Mouse (Mus musculus): ENCODE measurements around the gene Adgra3. TPM values are rescaled to one million over a fixed set of nuclear protein-coding genes. Genes with fewer than 3 reads are reported as not detected.

Adgra3 gene
- total RNA-seq, 1 experiment, result 59.2 TPM

- in situ Hi-C loops (cut with MboI; ENCODE audit: low sequenced_read_pairs in 2 of 2, unreplicated experiment in 2 of 2), result no loop called here
- TF ChIP-seq ZNF384 (IDR thresholded peaks at IDR 0.05; ENCODE audit: low read depth, low read length), result no peak
- no peak for TF ChIP-seq ZC3H11A (IDR thresholded peaks at IDR 0.05; ENCODE audit: borderline replicate concordance, low read depth, low read length)
- no peak for TF ChIP-seq MAFK (IDR thresholded peaks at IDR 0.05; ENCODE audit: insufficient read depth, low read depth, low read length)
- TF ChIP-seq HCFC1 (IDR thresholded peaks at IDR 0.05; ENCODE audit: borderline replicate concordance, insufficient read depth, low read length), result no peak
- H3K4me1 ChIP-seq (ENCODE audit: control insufficient read depth in 2 of 2, insufficient read depth in 2 of 2, low read length in 2 of 2, poor library complexity in 1 of 2), result no peaks in the 10 kb centered on the region
- DNase-seq (ENCODE audit: low read depth, low spot score), result no peak
- H3K27ac ChIP-seq (ENCODE audit: insufficient read depth, low read depth, low read length, poor library complexity, severe bottlenecking), result no peak overlapping the region
- no peaks in the 10 kb centered on the region for H3K9me3 ChIP-seq (ENCODE audit: control insufficient read depth, insufficient read depth, low read depth, low read length)
- no peaks in the 10 kb centered on the region for H3K36me3 ChIP-seq (ENCODE audit: control insufficient read depth, insufficient read depth, low read length, poor library complexity, severe bottlenecking)
- H3K9ac ChIP-seq (ENCODE audit: insufficient read depth, low read depth, low read length, poor library complexity, severe bottlenecking), result no peak overlapping the region
- no peak overlapping the region for H3K4me3 ChIP-seq (ENCODE audit: insufficient read depth in 1 of 2, low read depth in 1 of 2, low read length in 2 of 2, poor library complexity in 1 of 2, severe bottlenecking in 1 of 2)
Observed at GRCm38 (mm10) chr5:50015147-50015697, 43.6 kb downstream of the Adgra3 start.

- no peaks in the 10 kb centered on the region for H3K9me3 ChIP-seq (ENCODE audit: control insufficient read depth, insufficient read depth, low read depth, low read length)
- no peak overlapping the region for H3K9ac ChIP-seq (ENCODE audit: insufficient read depth, low read depth, low read length, poor library complexity, severe bottlenecking)
- H3K36me3 ChIP-seq (ENCODE audit: control insufficient read depth, insufficient read depth, low read length, poor library complexity, severe bottlenecking), result no peaks in the 10 kb centered on the region
- TF ChIP-seq HCFC1 (IDR thresholded peaks at IDR 0.05; ENCODE audit: borderline replicate concordance, insufficient read depth, low read length) (no peak), ZC3H11A (IDR thresholded peaks at IDR 0.05; ENCODE audit: borderline replicate concordance, low read depth, low read length) (no peak), MAFK (IDR thresholded peaks at IDR 0.05; ENCODE audit: insufficient read depth, low read depth, low read length) (no peak), CHD2 (IDR thresholded peaks at IDR 0.05; ENCODE audit: low read depth, low read length) (no peak), ZNF384 (IDR thresholded peaks at IDR 0.05; ENCODE audit: low read depth, low read length) (no peak)
- in situ Hi-C loops (cut with MboI; ENCODE audit: low sequenced_read_pairs in 2 of 2, unreplicated experiment in 2 of 2), result no loop called here
- no peak overlapping the region for H3K4me3 ChIP-seq (ENCODE audit: insufficient read depth in 1 of 2, low read depth in 1 of 2, low read length in 2 of 2, poor library complexity in 1 of 2, severe bottlenecking in 1 of 2)
- H3K4me1 ChIP-seq (ENCODE audit: control insufficient read depth in 2 of 2, insufficient read depth in 2 of 2, low read length in 2 of 2, poor library complexity in 1 of 2), result no peaks in the 10 kb centered on the region
- no peak for DNase-seq (ENCODE audit: low read depth, low spot score)
- no peak overlapping the region for H3K27ac ChIP-seq (ENCODE audit: insufficient read depth, low read depth, low read length, poor library complexity, severe bottlenecking)
Observed at GRCm38 (mm10) chr5:50014658-50015057, 44.1 kb downstream of the Adgra3 start.

DNA sequence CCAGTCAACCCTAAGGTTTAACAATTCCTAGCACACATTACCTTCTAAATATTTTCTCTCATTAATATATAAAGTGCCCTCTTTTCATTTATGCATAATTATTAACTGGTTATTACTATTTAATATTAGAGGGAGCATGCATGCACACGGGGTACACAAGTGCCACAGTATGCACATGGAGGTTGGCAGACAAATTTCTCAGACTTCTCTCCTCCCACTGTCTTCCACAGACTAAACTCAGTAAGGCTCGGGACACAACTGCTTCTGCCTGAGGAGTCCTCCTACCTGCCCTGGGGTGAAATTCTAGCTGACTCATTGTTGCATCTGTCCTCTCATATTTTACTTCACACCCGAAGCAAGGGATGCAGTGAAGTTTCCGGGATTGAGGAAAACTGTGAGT, 44.8 kb downstream of the Adgra3 start:
- H3K9ac ChIP-seq (ENCODE audit: insufficient read depth, low read depth, low read length, poor library complexity, severe bottlenecking), result no peak overlapping the region
- TF ChIP-seq ZC3H11A (IDR thresholded peaks at IDR 0.05; ENCODE audit: borderline replicate concordance, low read depth, low read length), result no peak
- no peak for TF ChIP-seq HCFC1 (IDR thresholded peaks at IDR 0.05; ENCODE audit: borderline replicate concordance, insufficient read depth, low read length)
- TF ChIP-seq CHD2 (IDR thresholded peaks at IDR 0.05; ENCODE audit: low read depth, low read length), result no peak
- no peak for TF ChIP-seq MAFK (IDR thresholded peaks at IDR 0.05; ENCODE audit: insufficient read depth, low read depth, low read length)
- no peak for TF ChIP-seq ZNF384 (IDR thresholded peaks at IDR 0.05; ENCODE audit: low read depth, low read length)
- no peak overlapping the region for H3K27ac ChIP-seq (ENCODE audit: insufficient read depth, low read depth, low read length, poor library complexity, severe bottlenecking)
- in situ Hi-C loops (cut with MboI; ENCODE audit: low sequenced_read_pairs in 2 of 2, unreplicated experiment in 2 of 2), result no loop called here
- 0 out of 2 replicates have a peak, but pooled peaks cover 2% of the 10 kb centered on the region for H3K36me3 ChIP-seq (ENCODE audit: control insufficient read depth, insufficient read depth, low read length, poor library complexity, severe bottlenecking)
- no peaks in the 10 kb centered on the region for H3K9me3 ChIP-seq (ENCODE audit: control insufficient read depth, insufficient read depth, low read depth, low read length)
- H3K4me3 ChIP-seq (ENCODE audit: insufficient read depth in 1 of 2, low read depth in 1 of 2, low read length in 2 of 2, poor library complexity in 1 of 2, severe bottlenecking in 1 of 2), result no peak overlapping the region
- DNase-seq (ENCODE audit: low read depth, low spot score), result no peak
- no peaks in the 10 kb centered on the region for H3K4me1 ChIP-seq (ENCODE audit: control insufficient read depth in 2 of 2, insufficient read depth in 2 of 2, low read length in 2 of 2, poor library complexity in 1 of 2)

DNA sequence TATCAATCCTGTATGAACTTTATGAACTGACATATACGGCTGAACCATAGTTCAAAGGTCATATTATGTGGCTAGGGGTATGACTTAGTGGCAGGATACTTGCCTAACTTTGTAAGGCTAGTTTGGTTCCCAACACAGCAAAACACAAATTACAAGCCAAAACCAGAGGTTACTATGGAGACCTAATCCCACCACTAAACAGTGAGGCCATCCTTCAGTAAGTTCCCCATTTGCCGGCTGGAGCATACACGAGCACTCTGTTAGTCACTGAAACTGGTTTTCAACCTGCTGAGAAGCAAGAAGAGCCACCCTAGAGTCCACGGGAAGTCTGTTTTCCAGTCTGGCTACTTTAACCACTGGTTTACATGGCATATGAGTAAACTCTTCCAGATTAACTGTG, 50.0 kb downstream of the Adgra3 start:
- Histone ChIP-seq H3K9ac (ENCODE audit: insufficient read depth, low read depth, low read length, poor library complexity, severe bottlenecking) (no peak overlapping the region), H3K4me3 (ENCODE audit: insufficient read depth in 1 of 2, low read depth in 1 of 2, low read length in 2 of 2, poor library complexity in 1 of 2, severe bottlenecking in 1 of 2) (no peak overlapping the region), H3K4me1 (ENCODE audit: control insufficient read depth in 2 of 2, insufficient read depth in 2 of 2, low read length in 2 of 2, poor library complexity in 1 of 2) (peaks cover 0 to 3% of the 10 kb centered on the region in 2 experiments; a peak in 1 of 4 replicates), H3K9me3 (ENCODE audit: control insufficient read depth, insufficient read depth, low read depth, low read length) (no peaks in the 10 kb centered on the region), H3K27ac (ENCODE audit: insufficient read depth, low read depth, low read length, poor library complexity, severe bottlenecking) (no peak overlapping the region), H3K36me3 (ENCODE audit: control insufficient read depth, insufficient read depth, low read length, poor library complexity, severe bottlenecking) (peaks cover 6% of the 10 kb centered on the region; the same call in 1 of the 2 replicates)
- no peak for DNase-seq (ENCODE audit: low read depth, low spot score)
- TF ChIP-seq ZNF384 (IDR thresholded peaks at IDR 0.05; ENCODE audit: low read depth, low read length), result no peak
- in situ Hi-C loops (cut with MboI; ENCODE audit: low sequenced_read_pairs in 2 of 2, unreplicated experiment in 2 of 2), result no loop called here
